Mouse (Mus musculus): ENCODE measurements around the gene Gpc1. TPM values are rescaled to one million over a fixed set of nuclear protein-coding genes. Genes with fewer than 3 reads are reported as not detected.

The Gpc1 gene
- polyA plus RNA-seq, 1 experiment from 2014 or later = 37.7 TPM

GRCm38 (mm10) chr1:92849938-92850574 is 18.6 kb downstream of the Gpc1 start:
- no peak overlapping the region for H3K4me3 ChIP-seq (ENCODE audit: low read depth, low read length)
- ATAC-seq (replicated peaks; ENCODE audit: insufficient number of reproducible peaks, low FRiP score, low TSS enrichment, low read depth) (no peak), DNase-seq (ENCODE audit: low spot score) (no peak)
- H3K4me2 ChIP-seq (ENCODE audit: low read depth, low read length) = no peak overlapping the region
- H3K9ac ChIP-seq (replicated peaks; ENCODE audit: low read length) = no peak overlapping the region
- no peaks in the 10 kb centered on the region for H3K9me3 ChIP-seq (replicated peaks; ENCODE audit: control insufficient read depth, low read length)
- 63% methylated on average over 13 of the region's 13 CpGs for WGBS
- no peaks in the 10 kb centered on the region for H3K27me3 ChIP-seq (ENCODE audit: control insufficient read depth, insufficient read depth, low read length)
- H3K4me1 ChIP-seq (ENCODE audit: control insufficient read depth, insufficient read depth, low read length) = peaks cover 7% of the 10 kb centered on the region; the same call in 1 of the 2 replicates
- H3K36me3 ChIP-seq (replicated peaks; ENCODE audit: control insufficient read depth, insufficient read depth, low read depth, low read length) = peaks cover 2% of the 10 kb centered on the region; the same call in 1 of the 2 replicates
- H3K27ac ChIP-seq (replicated peaks; ENCODE audit: low read depth, low read length) = no peak overlapping the region

- Histone ChIP-seq H3K36me3 (replicated peaks; ENCODE audit: control insufficient read depth, insufficient read depth, low read depth, low read length) (peaks cover 8% of the 10 kb centered on the region), H3K4me2 (ENCODE audit: low read depth, low read length) (no peak overlapping the region), H3K27ac (replicated peaks; ENCODE audit: low read depth, low read length) (no peak overlapping the region), H3K27me3 (ENCODE audit: control insufficient read depth, insufficient read depth, low read length) (no peaks in the 10 kb centered on the region), H3K4me3 (ENCODE audit: low read depth, low read length) (no peak overlapping the region), H3K9me3 (replicated peaks; ENCODE audit: control insufficient read depth, low read length) (no peaks in the 10 kb centered on the region), H3K9ac (replicated peaks; ENCODE audit: low read length) (no peak overlapping the region), H3K4me1 (ENCODE audit: control insufficient read depth, insufficient read depth, low read length) (peaks cover 7% of the 10 kb centered on the region; the same call in 1 of the 2 replicates)
- ATAC-seq (replicated peaks; ENCODE audit: insufficient number of reproducible peaks, low FRiP score, low TSS enrichment, low read depth) (no peak), DNase-seq (ENCODE audit: low spot score) (no peak)
- 90% methylated on average over 2 of the region's 2 CpGs for WGBS
Observed at GRCm38 (mm10) chr1:92852450-92852849, 21.0 kb downstream of the Gpc1 start.

- no peaks in the 10 kb centered on the region for H3K9me3 ChIP-seq (replicated peaks; ENCODE audit: control insufficient read depth, low read length)
- ATAC-seq (replicated peaks; ENCODE audit: insufficient number of reproducible peaks, low FRiP score, low TSS enrichment, low read depth) = no peak
- no peaks in the 10 kb centered on the region for H3K4me1 ChIP-seq (ENCODE audit: control insufficient read depth, insufficient read depth, low read length)
- no peak overlapping the region for H3K9ac ChIP-seq (replicated peaks; ENCODE audit: low read length)
- H3K4me3 ChIP-seq (ENCODE audit: low read depth, low read length) = no peak overlapping the region
- no peak for DNase-seq (ENCODE audit: low spot score)
- no peaks in the 10 kb centered on the region for H3K27me3 ChIP-seq (ENCODE audit: control insufficient read depth, insufficient read depth, low read length)
- H3K4me2 ChIP-seq (ENCODE audit: low read depth, low read length) = no peak overlapping the region
- H3K36me3 ChIP-seq (replicated peaks; ENCODE audit: control insufficient read depth, insufficient read depth, low read depth, low read length) = peaks cover 4% of the 10 kb centered on the region
- 66% methylated on average over 6 of the region's 6 CpGs for WGBS
- no peak overlapping the region for H3K27ac ChIP-seq (replicated peaks; ENCODE audit: low read depth, low read length)
Observed at GRCm38 (mm10) chr1:92861503-92861902, 30.1 kb downstream of the Gpc1 start.

- ATAC-seq (replicated peaks; ENCODE audit: insufficient number of reproducible peaks, low FRiP score, low TSS enrichment, low read depth) (no peak), DNase-seq (ENCODE audit: low spot score) (no peak)
- H3K4me2 ChIP-seq (ENCODE audit: low read depth, low read length) = no peak overlapping the region
- 87% methylated on average over 4 of the region's 4 CpGs for WGBS
- no peaks in the 10 kb centered on the region for H3K36me3 ChIP-seq (replicated peaks; ENCODE audit: control insufficient read depth, insufficient read depth, low read depth, low read length)
- H3K4me1 ChIP-seq (ENCODE audit: control insufficient read depth, insufficient read depth, low read length) = no peaks in the 10 kb centered on the region
- no peak overlapping the region for H3K27ac ChIP-seq (replicated peaks; ENCODE audit: low read depth, low read length)
- H3K27me3 ChIP-seq (ENCODE audit: control insufficient read depth, insufficient read depth, low read length) = no peaks in the 10 kb centered on the region
- H3K9me3 ChIP-seq (replicated peaks; ENCODE audit: control insufficient read depth, low read length) = no peaks in the 10 kb centered on the region
- H3K4me3 ChIP-seq (ENCODE audit: low read depth, low read length) = no peak overlapping the region
- H3K9ac ChIP-seq (replicated peaks; ENCODE audit: low read length) = no peak overlapping the region
Observed at GRCm38 (mm10) chr1:92863268-92863667, 31.8 kb downstream of the Gpc1 start.

GRCm38 (mm10) chr1:92866170-92866569 is 34.7 kb downstream of the Gpc1 start:
- Histone ChIP-seq H3K36me3 (replicated peaks; ENCODE audit: control insufficient read depth, insufficient read depth, low read depth, low read length) (no peaks in the 10 kb centered on the region), H3K4me1 (ENCODE audit: control insufficient read depth, insufficient read depth, low read length) (no peaks in the 10 kb centered on the region), H3K9ac (replicated peaks; ENCODE audit: low read length) (no peak overlapping the region), H3K4me3 (ENCODE audit: low read depth, low read length) (no peak overlapping the region), H3K27me3 (ENCODE audit: control insufficient read depth, insufficient read depth, low read length) (no peaks in the 10 kb centered on the region), H3K4me2 (ENCODE audit: low read depth, low read length) (no peak overlapping the region), H3K27ac (replicated peaks; ENCODE audit: low read depth, low read length) (no peak overlapping the region), H3K9me3 (replicated peaks; ENCODE audit: control insufficient read depth, low read length) (no peaks in the 10 kb centered on the region)
- ATAC-seq (replicated peaks; ENCODE audit: insufficient number of reproducible peaks, low FRiP score, low TSS enrichment, low read depth) (no peak), DNase-seq (ENCODE audit: low spot score) (no peak)
- WGBS = 70% methylated on average over 2 of the region's 2 CpGs

- H3K4me3 ChIP-seq (ENCODE audit: low read depth, low read length) = no peak overlapping the region
- no peak overlapping the region for H3K27ac ChIP-seq (replicated peaks; ENCODE audit: low read depth, low read length)
- no peak for DNase-seq (ENCODE audit: low spot score)
- H3K36me3 ChIP-seq (replicated peaks; ENCODE audit: control insufficient read depth, insufficient read depth, low read depth, low read length) = no peaks in the 10 kb centered on the region
- H3K9ac ChIP-seq (replicated peaks; ENCODE audit: low read length) = no peak overlapping the region
- no peak overlapping the region for H3K4me2 ChIP-seq (ENCODE audit: low read depth, low read length)
- no peak for ATAC-seq (replicated peaks; ENCODE audit: insufficient number of reproducible peaks, low FRiP score, low TSS enrichment, low read depth)
- WGBS = 74% methylated on average over 2 of the region's 2 CpGs
- H3K9me3 ChIP-seq (replicated peaks; ENCODE audit: control insufficient read depth, low read length) = no peaks in the 10 kb centered on the region
- no peaks in the 10 kb centered on the region for H3K27me3 ChIP-seq (ENCODE audit: control insufficient read depth, insufficient read depth, low read length)
- H3K4me1 ChIP-seq (ENCODE audit: control insufficient read depth, insufficient read depth, low read length) = no peaks in the 10 kb centered on the region
Observed at GRCm38 (mm10) chr1:92869985-92870384, 38.5 kb downstream of the Gpc1 start.

GRCm38 (mm10) chr1:92872666-92873065 is 41.2 kb downstream of the Gpc1 start:
- no peaks in the 10 kb centered on the region for H3K27me3 ChIP-seq (ENCODE audit: control insufficient read depth, insufficient read depth, low read length)
- no peak overlapping the region for H3K4me2 ChIP-seq (ENCODE audit: low read depth, low read length)
- H3K9ac ChIP-seq (replicated peaks; ENCODE audit: low read length) = no peak overlapping the region
- no peaks in the 10 kb centered on the region for H3K36me3 ChIP-seq (replicated peaks; ENCODE audit: control insufficient read depth, insufficient read depth, low read depth, low read length)
- DNase-seq (ENCODE audit: low spot score) = no peak
- ATAC-seq (replicated peaks; ENCODE audit: insufficient number of reproducible peaks, low FRiP score, low TSS enrichment, low read depth) = no peak
- no peak overlapping the region for H3K27ac ChIP-seq (replicated peaks; ENCODE audit: low read depth, low read length)
- no peaks in the 10 kb centered on the region for H3K4me1 ChIP-seq (ENCODE audit: control insufficient read depth, insufficient read depth, low read length)
- H3K9me3 ChIP-seq (replicated peaks; ENCODE audit: control insufficient read depth, low read length) = no peaks in the 10 kb centered on the region
- H3K4me3 ChIP-seq (ENCODE audit: low read depth, low read length) = no peak overlapping the region
- 81% methylated on average over 7 of the region's 7 CpGs for WGBS

GRCm38 (mm10) chr1:92874011-92874410 is 42.6 kb downstream of the Gpc1 start:
- Histone ChIP-seq H3K4me3 (ENCODE audit: low read depth, low read length) (no peak overlapping the region), H3K36me3 (replicated peaks; ENCODE audit: control insufficient read depth, insufficient read depth, low read depth, low read length) (no peaks in the 10 kb centered on the region), H3K9me3 (replicated peaks; ENCODE audit: control insufficient read depth, low read length) (no peaks in the 10 kb centered on the region), H3K4me2 (ENCODE audit: low read depth, low read length) (no peak overlapping the region), H3K9ac (replicated peaks; ENCODE audit: low read length) (no peak overlapping the region), H3K27ac (replicated peaks; ENCODE audit: low read depth, low read length) (no peak overlapping the region), H3K27me3 (ENCODE audit: control insufficient read depth, insufficient read depth, low read length) (no peaks in the 10 kb centered on the region), H3K4me1 (ENCODE audit: control insufficient read depth, insufficient read depth, low read length) (no peaks in the 10 kb centered on the region)
- no peak for DNase-seq (ENCODE audit: low spot score)
- ATAC-seq (replicated peaks; ENCODE audit: insufficient number of reproducible peaks, low FRiP score, low TSS enrichment, low read depth) = no peak
- WGBS = 66% methylated on average over 3 of the region's 3 CpGs

Measured in embryonic facial prominence, embryonic 11.5 days (tissue).